Mouse (Mus musculus): ENCODE measurements around the gene Ank. TPM values are rescaled to one million over a fixed set of nuclear protein-coding genes. Genes with fewer than 3 reads are reported as not detected.
A peak's percentile ranks its signal among the peaks of the same experiment; 100 is the strongest.

The Ank gene
- polyA plus RNA-seq, 1 experiment from 2014 or later, result 13.9 TPM

DNA sequence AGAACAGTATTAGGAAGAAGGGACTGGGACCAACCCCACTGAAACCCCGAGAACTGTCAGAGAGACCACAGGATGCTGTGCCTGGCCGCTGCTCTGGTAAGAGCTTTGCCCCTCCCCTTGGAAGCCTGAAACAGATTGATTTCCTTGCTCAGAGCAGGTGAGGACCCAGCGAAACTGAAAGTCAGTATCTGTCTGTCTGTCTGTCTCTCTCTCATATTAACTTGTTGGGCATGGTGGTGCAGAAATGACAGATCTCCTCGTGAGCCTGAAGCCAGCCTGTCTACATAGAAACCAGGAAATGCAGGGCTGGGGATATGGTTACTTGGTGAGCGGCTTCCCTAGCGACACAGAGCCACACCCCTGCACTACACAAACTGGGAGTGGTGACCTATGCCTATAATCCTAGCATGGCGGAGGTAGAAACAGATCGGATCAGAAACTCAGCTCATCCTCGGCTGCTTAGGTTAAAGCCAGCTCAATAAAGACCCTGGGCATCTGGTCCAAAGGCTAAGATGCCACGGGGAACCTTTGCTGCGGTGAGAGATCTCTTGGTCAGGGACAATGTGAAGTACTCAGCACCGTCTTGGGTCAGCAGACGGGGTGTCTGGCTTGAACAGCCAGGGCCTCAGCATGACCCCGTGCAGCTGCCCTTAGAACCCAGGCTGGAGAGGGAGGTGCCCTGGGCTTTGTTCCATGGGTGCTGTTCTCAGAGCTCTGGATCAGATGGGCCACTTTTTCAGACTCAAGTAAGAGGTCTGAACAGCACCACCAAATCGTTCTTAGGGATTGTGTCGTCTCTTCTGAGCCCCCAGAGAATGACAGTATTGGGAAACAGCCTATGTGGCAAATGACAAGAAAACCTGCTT, 111.7 kb downstream of the Ank start:
- Histone ChIP-seq H3K9me3 (replicated peaks; ENCODE audit: control insufficient read depth, low read length) (no peaks in the 10 kb centered on the region), H3K27ac (ENCODE audit: low read depth, low read length) (no peak overlapping the region), H3K4me3 (ENCODE audit: low read depth, low read length) (no peak overlapping the region), H3K36me3 (ENCODE audit: control insufficient read depth, insufficient read depth, low read length) (peaks cover 6% of the 10 kb centered on the region), H3K27me3 (replicated peaks; ENCODE audit: control insufficient read depth, insufficient read depth, low read length) (no peaks in the 10 kb centered on the region), H3K4me2 (ENCODE audit: low read length) (no peak overlapping the region), H3K9ac (ENCODE audit: low read length) (no peak overlapping the region), H3K4me1 (ENCODE audit: control insufficient read depth, insufficient read depth, low read length) (peaks cover 10% of the 10 kb centered on the region; the same call in 1 of the 2 replicates)
- ATAC-seq (no peak), DNase-seq (ENCODE audit: low spot score) (no peak)
- WGBS, result 84% methylated on average over 16 of the region's 16 CpGs

DNA sequence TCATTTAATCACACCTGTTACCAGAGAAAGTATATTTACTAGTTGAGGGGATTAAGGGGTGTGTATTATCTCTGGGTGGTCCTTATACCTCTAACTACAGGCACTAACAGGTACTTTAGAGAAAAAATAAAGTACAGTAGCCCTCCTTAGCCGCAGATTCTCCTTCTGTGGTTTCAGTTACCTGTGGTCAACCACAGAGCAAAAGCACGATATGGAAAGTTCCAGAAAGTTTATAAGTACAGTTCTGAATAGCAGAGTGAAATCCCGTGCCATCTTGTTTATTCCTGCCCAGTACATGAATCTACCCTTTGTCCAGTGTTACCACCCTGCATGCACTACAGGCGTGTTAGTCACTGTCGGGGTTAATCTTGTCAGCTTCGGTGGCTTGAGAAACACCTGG, 112.4 kb downstream of the Ank start:
- WGBS, result 94% methylated on average over 6 of the region's 6 CpGs
- no peak for DNase-seq (ENCODE audit: low spot score)
- no peaks in the 10 kb centered on the region for H3K27me3 ChIP-seq (replicated peaks; ENCODE audit: control insufficient read depth, insufficient read depth, low read length)
- H3K9ac ChIP-seq (ENCODE audit: low read length), result no peak overlapping the region
- no peak overlapping the region for H3K4me3 ChIP-seq (ENCODE audit: low read depth, low read length)
- peaks cover 10% of the 10 kb centered on the region; the same call in 1 of the 2 replicates for H3K4me1 ChIP-seq (ENCODE audit: control insufficient read depth, insufficient read depth, low read length)
- ATAC-seq, result no peak
- H3K9me3 ChIP-seq (replicated peaks; ENCODE audit: control insufficient read depth, low read length), result no peaks in the 10 kb centered on the region
- H3K36me3 ChIP-seq (ENCODE audit: control insufficient read depth, insufficient read depth, low read length), result peaks cover 6% of the 10 kb centered on the region; the same call in 1 of the 2 replicates
- no peak overlapping the region for H3K4me2 ChIP-seq (ENCODE audit: low read length)
- H3K27ac ChIP-seq (ENCODE audit: low read depth, low read length), result no peak overlapping the region

DNA sequence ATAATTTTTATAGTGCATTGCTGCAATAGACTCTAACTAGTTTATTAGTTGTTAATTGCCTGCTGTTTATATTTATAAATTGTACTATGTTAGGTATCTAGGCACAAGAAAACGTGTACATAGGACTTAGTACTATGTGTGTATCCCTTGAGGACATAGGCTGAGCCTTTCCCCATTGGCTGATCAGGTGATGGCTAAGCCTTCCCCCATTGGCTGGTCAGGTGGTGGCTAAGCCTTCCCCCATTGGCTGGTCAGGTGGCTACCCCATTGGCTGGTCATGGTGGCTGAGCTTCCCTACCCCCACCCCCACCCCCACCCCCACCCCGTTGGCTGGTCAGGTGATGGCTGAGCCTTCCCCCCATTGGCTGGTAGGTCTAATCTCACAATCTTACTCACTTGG, 113.4 kb downstream of the Ank start:
- H3K4me1 ChIP-seq (ENCODE audit: control insufficient read depth, insufficient read depth, low read length), result peaks cover 10% of the 10 kb centered on the region; the same call in 1 of the 2 replicates
- H3K4me2 ChIP-seq (ENCODE audit: low read length), result no peak overlapping the region
- ATAC-seq, result no peak
- 95% methylated on average over 2 of the region's 2 CpGs for WGBS
- H3K27me3 ChIP-seq (replicated peaks; ENCODE audit: control insufficient read depth, insufficient read depth, low read length), result no peaks in the 10 kb centered on the region
- DNase-seq (ENCODE audit: low spot score), result no peak
- H3K9ac ChIP-seq (ENCODE audit: low read length), result no peak overlapping the region
- H3K36me3 ChIP-seq (ENCODE audit: control insufficient read depth, insufficient read depth, low read length), result peaks cover 6% of the 10 kb centered on the region; the same call in 1 of the 2 replicates
- H3K27ac ChIP-seq (ENCODE audit: low read depth, low read length), result no peak overlapping the region
- H3K4me3 ChIP-seq (ENCODE audit: low read depth, low read length), result no peak overlapping the region
- no peaks in the 10 kb centered on the region for H3K9me3 ChIP-seq (replicated peaks; ENCODE audit: control insufficient read depth, low read length)

DNA sequence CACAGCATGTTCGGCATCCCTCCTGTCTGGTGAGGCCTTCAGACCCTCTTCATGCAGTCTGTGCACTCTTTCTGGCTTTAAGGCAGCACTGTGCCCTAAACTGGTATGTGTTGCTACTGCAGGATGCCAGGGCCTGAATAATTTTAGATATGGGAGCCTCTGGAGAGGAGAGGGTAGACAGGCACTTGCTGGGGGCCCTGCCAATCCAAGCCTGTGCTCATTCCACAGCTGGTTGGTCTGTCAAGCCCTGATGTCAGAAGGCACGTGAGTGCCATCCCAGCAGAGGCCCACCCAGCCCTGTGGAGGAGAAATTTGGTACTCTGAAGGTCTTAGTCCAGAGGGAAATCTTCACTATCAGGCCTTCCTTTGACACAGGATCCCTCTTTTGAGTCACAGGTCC, 114.3 kb downstream of the Ank start:
- peaks cover 6% of the 10 kb centered on the region; the same call in 1 of the 2 replicates for H3K36me3 ChIP-seq (ENCODE audit: control insufficient read depth, insufficient read depth, low read length)
- DNase-seq (ENCODE audit: low spot score), result no peak
- no peak overlapping the region for H3K9ac ChIP-seq (ENCODE audit: low read length)
- peaks cover 10% of the 10 kb centered on the region; the same call in 1 of the 2 replicates for H3K4me1 ChIP-seq (ENCODE audit: control insufficient read depth, insufficient read depth, low read length)
- no peaks in the 10 kb centered on the region for H3K27me3 ChIP-seq (replicated peaks; ENCODE audit: control insufficient read depth, insufficient read depth, low read length)
- no peaks in the 10 kb centered on the region for H3K9me3 ChIP-seq (replicated peaks; ENCODE audit: control insufficient read depth, low read length)
- H3K4me3 ChIP-seq (ENCODE audit: low read depth, low read length), result no peak overlapping the region
- no peak overlapping the region for H3K4me2 ChIP-seq (ENCODE audit: low read length)
- no peak for ATAC-seq
- WGBS, result 57% methylated on average over 2 of the region's 2 CpGs
- H3K27ac ChIP-seq (ENCODE audit: low read depth, low read length), result no peak overlapping the region

DNA sequence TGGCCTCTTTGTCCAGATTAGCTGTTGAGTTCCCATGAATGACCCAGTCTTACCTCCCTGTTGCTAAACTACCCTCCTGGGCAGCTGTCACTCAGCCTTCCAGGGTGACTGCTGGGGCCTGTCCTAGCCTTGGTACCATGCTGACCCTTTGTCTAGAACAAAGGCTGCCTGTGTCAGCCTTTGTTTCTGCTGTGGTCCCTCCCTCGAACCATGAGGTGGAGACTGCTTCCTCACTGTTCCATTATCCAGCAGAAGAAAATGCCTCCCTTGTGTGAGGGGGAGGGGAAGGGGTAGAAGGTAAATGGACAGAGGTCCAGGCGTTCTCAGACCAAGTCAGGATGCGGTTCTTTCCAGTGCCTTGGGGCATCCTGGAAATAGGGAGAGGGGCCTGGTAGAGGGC, 115.2 kb downstream of the Ank start:
- Histone ChIP-seq H3K4me2 (ENCODE audit: low read length) (no peak overlapping the region), H3K9ac (ENCODE audit: low read length) (no peak overlapping the region), H3K4me1 (ENCODE audit: control insufficient read depth, insufficient read depth, low read length) (peaks cover 6% of the 10 kb centered on the region; the same call in 1 of the 2 replicates), H3K27me3 (replicated peaks; ENCODE audit: control insufficient read depth, insufficient read depth, low read length) (no peaks in the 10 kb centered on the region), H3K36me3 (ENCODE audit: control insufficient read depth, insufficient read depth, low read length) (peaks cover 6% of the 10 kb centered on the region; the same call in 1 of the 2 replicates), H3K4me3 (ENCODE audit: low read depth, low read length) (no peak overlapping the region), H3K27ac (ENCODE audit: low read depth, low read length) (peak overlapping the region; percentile 33; the same call in 1 of the 2 replicates), H3K9me3 (replicated peaks; ENCODE audit: control insufficient read depth, low read length) (no peaks in the 10 kb centered on the region)
- WGBS, result 11% methylated on average over 3 of the region's 3 CpGs
- ATAC-seq, result peak; percentile 37; the same call in 1 of the 2 replicates
- DNase-seq (ENCODE audit: low spot score), result no peak

DNA sequence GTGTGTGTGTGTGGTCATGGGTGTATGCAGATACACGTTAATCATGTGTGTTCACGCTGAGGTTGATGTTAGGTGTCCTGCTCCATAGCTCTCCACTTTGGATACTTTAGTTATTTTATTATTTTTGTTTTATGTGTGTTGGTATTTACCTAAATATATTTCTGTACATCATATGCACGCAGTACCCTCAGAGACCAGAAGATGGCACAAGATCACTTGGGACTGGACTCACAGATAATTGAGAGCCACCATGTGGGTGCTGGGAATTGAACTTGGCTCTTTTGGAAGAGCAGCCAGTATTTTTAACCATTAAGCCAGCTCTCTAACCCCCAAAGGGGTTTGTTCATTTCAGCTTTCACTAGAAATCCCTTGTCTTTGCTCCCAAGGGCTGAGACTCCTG, 116.0 kb downstream of the Ank start:
- H3K9ac ChIP-seq (ENCODE audit: low read length), result no peak overlapping the region
- peaks cover 6% of the 10 kb centered on the region; the same call in 1 of the 2 replicates for H3K36me3 ChIP-seq (ENCODE audit: control insufficient read depth, insufficient read depth, low read length)
- no peak overlapping the region for H3K4me2 ChIP-seq (ENCODE audit: low read length)
- DNase-seq (ENCODE audit: low spot score) (no peak), ATAC-seq (no peak)
- H3K4me1 ChIP-seq (ENCODE audit: control insufficient read depth, insufficient read depth, low read length), result peaks cover 6% of the 10 kb centered on the region; the same call in 1 of the 2 replicates
- no peak overlapping the region for H3K4me3 ChIP-seq (ENCODE audit: low read depth, low read length)
- H3K27me3 ChIP-seq (replicated peaks; ENCODE audit: control insufficient read depth, insufficient read depth, low read length), result no peaks in the 10 kb centered on the region
- WGBS, result 83% methylated on average over 3 of the region's 3 CpGs
- no peaks in the 10 kb centered on the region for H3K9me3 ChIP-seq (replicated peaks; ENCODE audit: control insufficient read depth, low read length)
- H3K27ac ChIP-seq (ENCODE audit: low read depth, low read length), result no peak overlapping the region

DNA sequence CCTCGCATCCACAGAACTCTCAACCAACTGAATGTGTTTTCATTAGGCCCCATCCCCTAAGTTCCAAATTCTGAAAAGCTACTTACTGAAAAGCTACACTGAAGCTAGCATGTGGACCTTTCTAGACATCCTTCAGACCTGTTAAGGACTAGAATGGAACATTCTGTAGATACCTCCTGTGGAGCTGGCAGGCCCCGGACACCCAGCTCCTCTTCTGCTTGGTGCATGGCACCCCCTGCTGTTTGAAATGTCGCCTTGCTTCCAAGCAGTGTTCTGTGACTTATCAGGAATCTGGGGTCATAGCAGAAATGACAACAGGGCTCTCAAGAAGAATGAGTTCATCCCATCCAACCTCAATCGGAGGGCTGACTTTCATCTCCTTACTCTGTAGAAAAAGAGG, 116.6 kb downstream of the Ank start:
- Histone ChIP-seq H3K4me1 (ENCODE audit: control insufficient read depth, insufficient read depth, low read length) (peaks cover 6% of the 10 kb centered on the region; the same call in 1 of the 2 replicates), H3K36me3 (ENCODE audit: control insufficient read depth, insufficient read depth, low read length) (peaks cover 6% of the 10 kb centered on the region; the same call in 1 of the 2 replicates), H3K27me3 (replicated peaks; ENCODE audit: control insufficient read depth, insufficient read depth, low read length) (no peaks in the 10 kb centered on the region), H3K4me2 (ENCODE audit: low read length) (no peak overlapping the region), H3K4me3 (ENCODE audit: low read depth, low read length) (no peak overlapping the region), H3K9me3 (replicated peaks; ENCODE audit: control insufficient read depth, low read length) (no peaks in the 10 kb centered on the region), H3K9ac (ENCODE audit: low read length) (no peak overlapping the region), H3K27ac (ENCODE audit: low read depth, low read length) (no peak overlapping the region)
- 89% methylated on average over 4 of the region's 4 CpGs for WGBS
- ATAC-seq (no peak), DNase-seq (ENCODE audit: low spot score) (peak; percentile 38)

DNA sequence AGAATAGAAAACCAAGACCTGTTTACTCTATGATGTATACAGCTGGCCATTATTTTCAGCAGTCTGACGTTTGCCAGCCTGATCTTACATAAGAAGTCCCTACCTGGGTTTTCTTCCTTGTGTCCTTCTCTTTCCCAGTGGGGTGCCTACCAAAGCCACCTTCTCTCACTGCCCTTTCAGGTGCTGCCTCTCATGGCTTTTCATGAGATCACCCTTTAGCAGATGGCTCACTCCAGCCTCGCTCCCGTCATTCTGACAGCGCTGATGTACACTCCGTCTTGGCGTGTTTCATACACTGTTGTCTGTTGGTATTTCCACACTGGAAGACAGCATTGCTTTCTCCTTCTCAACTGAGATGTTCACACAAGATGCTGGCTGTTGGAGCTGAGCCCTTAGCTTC, 117.1 kb downstream of the Ank start:
- no peak for ATAC-seq
- H3K4me3 ChIP-seq (ENCODE audit: low read depth, low read length), result no peak overlapping the region
- WGBS, result 96% methylated on average over 6 of the region's 6 CpGs
- no peak for DNase-seq (ENCODE audit: low spot score)
- H3K9me3 ChIP-seq (replicated peaks; ENCODE audit: control insufficient read depth, low read length), result no peaks in the 10 kb centered on the region
- no peak overlapping the region for H3K27ac ChIP-seq (ENCODE audit: low read depth, low read length)
- H3K4me2 ChIP-seq (ENCODE audit: low read length), result no peak overlapping the region
- peaks cover under 1% of the 10 kb centered on the region; the same call in 1 of the 2 replicates for H3K36me3 ChIP-seq (ENCODE audit: control insufficient read depth, insufficient read depth, low read length)
- H3K4me1 ChIP-seq (ENCODE audit: control insufficient read depth, insufficient read depth, low read length), result peaks cover 6% of the 10 kb centered on the region; the same call in 1 of the 2 replicates
- no peaks in the 10 kb centered on the region for H3K27me3 ChIP-seq (replicated peaks; ENCODE audit: control insufficient read depth, insufficient read depth, low read length)
- H3K9ac ChIP-seq (ENCODE audit: low read length), result no peak overlapping the region

Data from forebrain, embryonic 14.5 days (tissue).